Mouse (Mus musculus) liver, embryonic 12.5 days (tissue): ENCODE measurements around the gene Il9r. TPM values are rescaled to one million over a fixed set of nuclear protein-coding genes. Genes with fewer than 3 reads are reported as not detected.
A peak's percentile ranks its signal among the peaks of the same experiment; 100 is the strongest.

Experiments
- ATAC-seq: fragments of 200-750 bp; cut with Nextera tagmentation; 2 replicates; pipeline ENCODE4 v1.8.0; 2017; ENCODE audit warnings: moderate number of reproducible peaks, mild to moderate bottlenecking, moderate library complexity
- H3K27ac ChIP-seq: fragments of 300-500 bp; sonication (generic); 2 replicates; pipeline ENCODE4 v1.5.1; 2016; ENCODE audit warnings: mild to moderate bottlenecking
- H3K27me3 ChIP-seq: fragments of 300-500 bp; sonication (generic); replicated peaks from 2 replicates; pipeline ENCODE4 v1.6.1; 2016; ENCODE audit warnings: mild to moderate bottlenecking, moderate library complexity
- H3K36me3 ChIP-seq: fragments of 300-500 bp; sonication (generic); 2 replicates; pipeline ENCODE4 v1.6.1; 2016; ENCODE audit warnings: mild to moderate bottlenecking, moderate library complexity
- H3K4me1 ChIP-seq: fragments of 300-500 bp; sonication (generic); 2 replicates; pipeline ENCODE4 v1.6.1; 2016
- H3K4me2 ChIP-seq: fragments of 300-500 bp; sonication (generic); 2 replicates; pipeline ENCODE4 v1.6.1; 2016; ENCODE audit warnings: mild to moderate bottlenecking, moderate library complexity
- H3K4me3 ChIP-seq: fragments of 300-500 bp; sonication (generic); 2 replicates; pipeline ENCODE4 v1.5.1; 2016; ENCODE audit warnings: mild to moderate bottlenecking, moderate library complexity
- H3K9ac ChIP-seq: fragments of 300-500 bp; sonication (generic); 2 replicates; pipeline ENCODE4 v1.6.1; 2016; ENCODE audit warnings: mild to moderate bottlenecking, moderate library complexity
- H3K9me3 ChIP-seq: fragments of 300-500 bp; sonication (generic); replicated peaks from 2 replicates; pipeline ENCODE4 v1.6.1; 2016; ENCODE audit warnings: mild to moderate bottlenecking, moderate library complexity
- WGBS: fragments of 180-500 bp; shearing (Covaris S2); methylation state at CpG from one replicate; pipeline ENCODE4 v1.1.7; 2016; ENCODE audit not compliant: insufficient replicate concordance; 5-methylcytosine and 5-hydroxymethylcytosine counted together
- polyA plus RNA-seq: library from polyadenylated mRNA; unstranded; fragments of >200 nt; fragmentation: Nextera tagmentation; extraction: Ambion mirVana; gene quantifications from 2 replicates; pipeline ENCODE4 v1.2.1, GENCODE M21; 2016

The Il9r gene
- polyA plus RNA-seq, 1 experiment from 2014 or later = 0.30 TPM

DNA sequence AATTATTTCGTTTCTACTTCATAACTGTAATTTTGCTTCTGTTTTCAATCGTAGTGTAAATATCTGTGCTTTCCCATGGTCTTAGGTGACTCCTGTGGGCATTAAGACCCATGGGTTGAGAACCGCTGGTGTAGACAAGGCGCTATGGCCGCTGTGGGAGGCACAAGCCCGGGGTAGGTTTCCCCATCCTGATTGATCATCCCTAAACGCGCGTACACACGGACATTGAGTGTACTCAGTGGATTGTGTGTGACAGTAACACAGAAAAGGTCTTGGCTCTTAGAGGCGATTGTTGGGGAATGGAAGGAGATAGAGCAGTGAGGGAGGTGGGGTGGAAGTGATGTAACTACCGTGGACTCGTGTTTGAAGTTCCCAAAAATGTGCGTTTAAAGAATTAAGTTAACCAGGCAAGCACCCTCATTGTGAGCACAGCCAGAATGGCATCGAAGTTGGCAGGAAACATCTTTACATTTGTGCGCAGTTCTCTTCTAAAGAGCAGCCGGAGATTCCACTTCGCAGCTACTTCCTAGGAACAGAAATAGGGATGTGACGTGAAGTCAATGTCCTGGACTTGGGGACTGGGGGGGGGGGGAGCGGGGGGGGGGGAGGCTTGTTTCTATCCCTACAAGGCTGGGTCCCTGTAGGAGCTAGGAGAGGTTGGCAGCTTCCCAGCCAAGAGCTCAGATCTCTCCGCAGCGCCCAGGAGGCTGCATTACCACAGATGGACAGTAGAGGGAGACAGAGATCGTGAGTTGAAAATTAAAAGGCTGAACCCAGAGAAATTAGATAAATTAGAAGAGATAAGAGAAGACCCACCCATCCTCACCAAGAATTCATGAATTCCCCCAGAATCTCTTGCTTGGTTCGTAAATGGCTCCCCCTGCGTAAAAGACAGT, 17.9 kb downstream of the Il9r start:
- no peaks in the 10 kb centered on the region for H3K9me3 ChIP-seq
- peaks cover 16% of the 10 kb centered on the region; the same call in 1 of the 2 replicates for H3K27me3 ChIP-seq
- ATAC-seq = no peak
- no peak overlapping the region for H3K4me2 ChIP-seq
- H3K27ac ChIP-seq = no peak overlapping the region
- WGBS = 41% methylated on average over 25 of the region's 25 CpGs
- H3K4me1 ChIP-seq = no peaks in the 10 kb centered on the region
- no peak overlapping the region for H3K9ac ChIP-seq
- H3K4me3 ChIP-seq = no peak overlapping the region
- no peaks in the 10 kb centered on the region for H3K36me3 ChIP-seq

GRCm38 (mm10) chr11:32181246-32181645, 18.8 kb downstream of the Il9r start:
- no peak for ATAC-seq
- H3K9ac ChIP-seq = no peak overlapping the region
- H3K9me3 ChIP-seq = no peaks in the 10 kb centered on the region
- no peaks in the 10 kb centered on the region for H3K4me1 ChIP-seq
- no peak overlapping the region for H3K4me3 ChIP-seq
- no peak overlapping the region for H3K27ac ChIP-seq
- no peaks in the 10 kb centered on the region for H3K36me3 ChIP-seq
- WGBS = 74% methylated on average over 4 of the region's 4 CpGs
- peaks cover 16% of the 10 kb centered on the region; the same call in 1 of the 2 replicates for H3K27me3 ChIP-seq
- no peak overlapping the region for H3K4me2 ChIP-seq

GRCm38 (mm10) chr11:32178506-32178905, 21.6 kb downstream of the Il9r start:
- WGBS = 61% methylated on average over 1 of the region's 1 CpGs
- Histone ChIP-seq H3K27ac (no peak overlapping the region), H3K4me1 (no peaks in the 10 kb centered on the region), H3K4me3 (no peak overlapping the region), H3K9ac (no peak overlapping the region), H3K27me3 (peaks cover 11% of the 10 kb centered on the region; the same call in 1 of the 2 replicates), H3K36me3 (no peaks in the 10 kb centered on the region), H3K4me2 (no peak overlapping the region), H3K9me3 (no peaks in the 10 kb centered on the region)
- ATAC-seq = no peak

DNA sequence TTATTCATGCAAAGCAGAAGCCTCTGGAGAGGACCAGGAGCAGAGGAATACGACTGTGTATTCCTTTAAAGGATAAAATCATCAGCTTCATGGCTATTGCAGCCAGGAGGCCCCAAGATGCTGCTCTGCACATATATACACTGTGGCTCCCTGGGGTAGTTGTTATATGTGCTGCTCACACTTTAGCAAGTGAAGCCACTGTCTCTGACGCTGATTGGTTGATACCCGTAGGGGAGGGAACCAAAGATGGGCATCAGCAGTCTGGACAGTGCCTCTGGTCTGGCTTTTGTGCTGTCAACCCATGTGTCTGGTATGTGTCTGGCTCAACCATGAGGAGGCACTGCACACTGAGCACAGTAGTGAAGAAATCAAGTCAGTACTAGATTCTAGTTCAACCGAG, 33.4 kb downstream of the Il9r start:
- H3K4me1 ChIP-seq = 0 out of 2 replicates have a peak, but pooled peaks cover 6% of the 10 kb centered on the region
- no peak for ATAC-seq
- no peak overlapping the region for H3K4me2 ChIP-seq
- no peak overlapping the region for H3K9ac ChIP-seq
- WGBS = 56% methylated on average over 4 of the region's 4 CpGs
- H3K27me3 ChIP-seq = peaks cover 18% of the 10 kb centered on the region
- H3K27ac ChIP-seq = no peak overlapping the region
- H3K4me3 ChIP-seq = no peak overlapping the region
- no peaks in the 10 kb centered on the region for H3K9me3 ChIP-seq
- H3K36me3 ChIP-seq = no peaks in the 10 kb centered on the region

- no peak overlapping the region for H3K27ac ChIP-seq
- ATAC-seq = peak; percentile 62
- 0 out of 2 replicates have a peak, but pooled peaks cover 9% of the 10 kb centered on the region for H3K4me1 ChIP-seq
- no peaks in the 10 kb centered on the region for H3K9me3 ChIP-seq
- H3K27me3 ChIP-seq = peaks cover 51% of the 10 kb centered on the region
- no peak overlapping the region for H3K4me3 ChIP-seq
- no peak overlapping the region; the same call in 1 of the 2 replicates for H3K9ac ChIP-seq
- H3K4me2 ChIP-seq = peak overlapping the region; percentile 35
- WGBS = 12% methylated on average over 28 of the region's 28 CpGs
- no peaks in the 10 kb centered on the region for H3K36me3 ChIP-seq
These were observed 37.9 kb downstream of the Il9r start for GRCm38 (mm10) chr11:32161922-32162804.

DNA sequence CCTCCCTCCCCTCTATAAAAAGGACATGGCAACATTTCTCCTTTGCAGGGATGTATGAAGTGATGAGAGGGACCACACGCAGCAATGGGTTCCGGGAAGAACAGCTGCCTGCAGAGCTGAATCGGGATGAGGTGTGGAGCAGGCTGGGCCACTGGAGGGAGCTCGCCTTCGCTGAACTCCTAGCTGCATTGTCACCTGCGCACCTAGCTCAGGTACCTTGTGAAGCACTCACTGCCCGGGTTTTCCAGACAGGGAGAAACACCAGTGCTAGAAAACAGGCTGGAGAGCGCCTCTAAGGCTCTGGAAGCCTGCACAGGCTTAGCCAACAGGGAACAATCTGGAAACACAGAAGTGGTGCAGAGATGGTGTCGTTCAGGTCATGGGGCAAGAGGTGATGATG, 38.6 kb downstream of the Il9r start:
- H3K4me3 ChIP-seq = no peak overlapping the region
- ATAC-seq = no peak

GRCm38 (mm10) chr11:32160341-32160740, 39.7 kb downstream of the Il9r start:
- Histone ChIP-seq H3K4me3 (no peak overlapping the region), H3K4me2 (no peak overlapping the region), H3K27ac (no peak overlapping the region), H3K27me3 (peaks cover 51% of the 10 kb centered on the region), H3K9me3 (no peaks in the 10 kb centered on the region), H3K4me1 (0 out of 2 replicates have a peak, but pooled peaks cover 9% of the 10 kb centered on the region), H3K9ac (no peak overlapping the region), H3K36me3 (no peaks in the 10 kb centered on the region)
- WGBS = 49% methylated on average over 7 of the region's 7 CpGs
- ATAC-seq = no peak

More for the DNA sequence above, 38.6 kb downstream of the Il9r start:
- Histone ChIP-seq H3K36me3 (no peaks in the 10 kb centered on the region), H3K27ac (no peak overlapping the region), H3K9ac (no peak overlapping the region; the same call in 1 of the 2 replicates), H3K4me1 (0 out of 2 replicates have a peak, but pooled peaks cover 9% of the 10 kb centered on the region), H3K4me2 (no peak overlapping the region), H3K27me3 (peaks cover 51% of the 10 kb centered on the region), H3K9me3 (no peaks in the 10 kb centered on the region)
- 6% methylated on average over 9 of the region's 9 CpGs for WGBS

DNA sequence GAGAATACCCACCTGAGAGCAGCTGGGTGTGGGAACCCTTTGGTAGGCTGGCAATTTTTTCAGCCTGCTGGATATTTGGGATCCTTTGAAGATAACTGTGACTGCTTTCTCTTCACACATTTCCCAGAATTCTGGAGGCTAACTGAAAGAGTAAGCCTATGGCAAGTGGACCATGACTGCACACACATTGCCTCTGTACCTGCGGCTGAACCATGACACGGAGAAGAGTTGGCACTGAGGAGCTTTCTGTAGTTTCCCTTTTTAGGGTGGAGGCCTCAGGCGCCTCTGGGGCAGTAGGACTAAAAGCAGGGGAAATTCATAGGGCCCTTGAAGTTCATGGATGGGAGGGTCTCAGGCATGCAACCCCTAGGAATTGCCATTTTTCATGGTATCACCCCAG, 40.9 kb downstream of the Il9r start:
- Histone ChIP-seq H3K4me3 (no peak overlapping the region), H3K27me3 (peaks cover 51% of the 10 kb centered on the region), H3K27ac (no peak overlapping the region), H3K9me3 (no peaks in the 10 kb centered on the region), H3K36me3 (no peaks in the 10 kb centered on the region), H3K4me1 (0 out of 2 replicates have a peak, but pooled peaks cover 9% of the 10 kb centered on the region), H3K4me2 (no peak overlapping the region), H3K9ac (no peak overlapping the region)
- ATAC-seq = no peak
- WGBS = 69% methylated on average over 3 of the region's 3 CpGs

DNA sequence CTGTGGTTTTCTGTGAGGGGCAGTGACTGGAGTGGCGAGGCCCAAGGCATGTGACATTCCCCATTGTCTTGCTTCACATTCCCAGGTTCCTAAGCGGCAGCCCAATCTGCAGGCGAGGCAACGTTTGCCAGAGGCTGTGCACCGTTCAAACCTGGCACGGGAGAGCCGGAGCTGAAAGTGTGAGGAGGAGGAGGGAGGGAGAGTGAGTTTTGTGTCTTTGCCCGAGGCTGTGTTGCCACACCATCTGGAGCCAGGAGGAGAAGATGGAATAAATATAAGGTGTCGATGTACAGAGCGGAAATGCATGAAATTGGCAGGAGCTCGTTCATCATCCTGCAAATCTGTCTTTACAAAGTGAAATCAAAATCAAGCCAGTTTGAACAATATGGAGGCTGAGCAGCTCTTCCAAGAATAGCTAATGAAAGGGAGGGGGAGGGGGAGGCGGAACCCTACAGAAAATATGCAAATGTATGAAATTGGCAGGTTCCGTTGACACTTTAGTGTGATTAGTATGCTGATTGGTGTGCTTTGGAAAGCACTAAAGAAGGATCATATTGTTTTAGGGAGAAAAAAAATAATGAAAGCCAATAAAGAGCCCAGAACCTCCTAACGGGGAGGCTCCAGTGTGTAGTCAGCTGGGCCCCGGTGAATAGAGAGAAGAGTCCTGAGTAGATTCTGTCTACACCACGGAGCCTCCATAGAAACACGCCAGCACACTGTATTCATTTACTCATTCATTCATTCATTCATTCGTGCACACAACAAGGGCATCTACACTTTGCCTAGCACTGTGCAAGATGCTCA, 42.1 kb downstream of the Il9r start:
- Histone ChIP-seq H3K27me3 (peaks cover 42% of the 10 kb centered on the region), H3K9me3 (no peaks in the 10 kb centered on the region), H3K4me3 (no peak overlapping the region)

GRCm38 (mm10) chr11:32156854-32157630, 43.0 kb downstream of the Il9r start:
- Histone ChIP-seq H3K27ac (no peak overlapping the region), H3K4me2 (no peak overlapping the region), H3K4me1 (0 out of 2 replicates have a peak, but pooled peaks cover 6% of the 10 kb centered on the region), H3K9ac (no peak overlapping the region), H3K4me3 (no peak overlapping the region), H3K27me3 (peaks cover 37% of the 10 kb centered on the region), H3K9me3 (no peaks in the 10 kb centered on the region), H3K36me3 (no peaks in the 10 kb centered on the region)
- WGBS = 45% methylated on average over 7 of the region's 7 CpGs
- no peak for ATAC-seq

More for the DNA sequence above, 42.1 kb downstream of the Il9r start:
- 0 out of 2 replicates have a peak, but pooled peaks cover 9% of the 10 kb centered on the region for H3K4me1 ChIP-seq
- no peak overlapping the region for H3K9ac ChIP-seq
- ATAC-seq = no peak
- 60% methylated on average over 18 of the region's 18 CpGs for WGBS
- H3K27ac ChIP-seq = no peak overlapping the region
- H3K4me2 ChIP-seq = no peak overlapping the region
- no peaks in the 10 kb centered on the region for H3K36me3 ChIP-seq
